Mouse (Mus musculus) limb, embryonic 11.5 days (tissue): ENCODE data around the gene Gm10135. TPM values are rescaled to one million over a fixed set of nuclear protein-coding genes. Genes with fewer than 3 reads are reported as not detected.
"Not testable (repeated sequence)": the region's sequence is repeated elsewhere in the genome, so short reads cannot be mapped to it uniquely, and the experiment has no call there.

Experiments
- ATAC-seq: fragments of 200-750 bp; cut with Nextera tagmentation; 2 replicates; pipeline ENCODE4 v1.8.0; 2017; ENCODE audit warnings: low read depth; ENCODE audit not compliant: insufficient number of reproducible peaks, low FRiP score, low TSS enrichment
- DNase-seq: peaks from one replicate; pipeline ENCODE4 v3.0.0-alpha.2; 2015; ENCODE audit warnings: low spot score
- H3K27ac ChIP-seq: fragments of 300-500 bp; sonication (generic); replicated peaks from 2 replicates; pipeline ENCODE4 v1.5.1; 2014; ENCODE audit warnings: low read depth, mild to moderate bottlenecking, low read length
- H3K27me3 ChIP-seq: fragments of 300-500 bp; sonication (generic); 2 replicates; pipeline ENCODE4 v1.6.1; 2014; ENCODE audit warnings: mild to moderate bottlenecking, low read length, mixed read lengths; ENCODE audit not compliant: control insufficient read depth, insufficient read depth
- H3K36me3 ChIP-seq: fragments of 300-500 bp; sonication (generic); 2 replicates; pipeline ENCODE4 v1.6.1; 2014; ENCODE audit warnings: mild to moderate bottlenecking, low read length, moderate library complexity, mixed read lengths; ENCODE audit not compliant: control insufficient read depth, insufficient read depth
- H3K4me1 ChIP-seq: fragments of 300-500 bp; sonication (generic); 2 replicates; pipeline ENCODE4 v1.6.1; 2014; ENCODE audit warnings: low read length, mixed read lengths; ENCODE audit not compliant: control insufficient read depth, insufficient read depth
- H3K4me2 ChIP-seq: fragments of 300-500 bp; sonication (generic); 2 replicates; pipeline ENCODE4 v1.6.1; 2014; ENCODE audit warnings: low read depth, mild to moderate bottlenecking, moderate library complexity; ENCODE audit not compliant: severe bottlenecking
- H3K4me3 ChIP-seq: fragments of 300-500 bp; sonication (generic); 2 replicates; pipeline ENCODE4 v1.5.1; 2014; ENCODE audit warnings: low read depth, low read length
- H3K9ac ChIP-seq: fragments of 300-500 bp; sonication (generic); 2 replicates; pipeline ENCODE4 v1.6.1; 2014; ENCODE audit warnings: mild to moderate bottlenecking, low read length
- H3K9me3 ChIP-seq: fragments of 300-500 bp; sonication (generic); 2 replicates; pipeline ENCODE4 v1.6.1; 2016; ENCODE audit warnings: low read length; ENCODE audit not compliant: control insufficient read depth
- WGBS: fragments of 180-500 bp; shearing (Covaris S2); extraction: QIAGEN DNeasy Blood & Tissue Kit; methylation state at CpG from one replicate; pipeline ENCODE4 v1.1.7; 2014; 5-methylcytosine and 5-hydroxymethylcytosine counted together
- polyA plus RNA-seq: library from polyadenylated mRNA; unstranded; fragments of >200 nt; fragmentation: Nextera tagmentation; extraction: Ambion mirVana; gene quantifications from 2 replicates; pipeline ENCODE4 v1.2.1, GENCODE M21; 2014

Gene Gm10135
- polyA plus RNA-seq, 1 experiment from 2014 or later, result not detected

DNA sequence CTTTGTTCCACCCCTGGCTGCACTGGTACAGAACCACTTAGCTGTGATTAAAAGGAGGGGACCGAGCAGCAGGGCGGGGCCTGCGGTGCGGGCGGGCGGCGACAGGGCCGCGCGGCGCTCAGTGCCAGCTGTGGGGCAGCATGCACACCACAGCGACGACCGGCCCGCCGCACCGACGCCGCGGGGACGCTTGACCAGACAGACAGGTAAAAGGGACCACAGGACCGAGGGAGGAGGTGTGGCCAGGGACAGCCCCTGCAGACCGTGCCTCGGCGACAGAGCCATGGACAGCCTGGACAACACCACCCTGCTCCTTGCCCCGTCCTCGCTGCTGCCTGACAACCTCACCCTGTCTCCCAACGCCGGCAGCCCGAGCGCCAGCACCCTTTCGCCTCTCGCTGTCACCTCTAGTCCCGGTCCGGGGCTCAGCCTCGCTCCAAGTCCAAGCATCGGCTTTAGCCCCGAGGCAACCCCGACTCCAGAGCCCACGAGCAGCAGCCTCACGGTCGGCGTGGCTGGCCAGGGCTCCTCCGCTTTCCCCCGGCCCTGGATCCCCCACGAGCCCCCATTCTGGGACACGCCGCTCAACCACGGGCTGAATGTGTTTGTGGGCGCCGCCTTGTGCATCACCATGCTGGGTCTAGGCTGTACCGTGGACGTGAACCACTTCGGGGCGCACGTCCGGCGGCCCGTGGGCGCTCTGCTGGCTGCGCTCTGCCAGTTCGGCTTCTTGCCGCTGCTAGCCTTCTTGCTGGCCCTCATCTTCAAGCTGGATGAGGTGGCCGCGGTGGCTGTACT, 32.5 kb upstream of the Gm10135 start, which contains the start of gene Slc10a4:
Slc10a4 (plus strand) TSS at position 100 of the 798 bp plus-strand sequence.
- Histone ChIP-seq H3K9ac (0 out of 2 replicates have a peak within 1 kb of the TSS, but pooled peaks have one; percentile 3), H3K4me1 (no peaks in the 10 kb centered on the region), H3K36me3 (no peaks in the 10 kb centered on the region), H3K9me3 (no peaks in the 10 kb centered on the region), H3K4me3 (peak within 1 kb of the TSS; percentile 28), H3K4me2 (peak within 1 kb of the TSS; percentile 66), H3K27ac (no peak within 1 kb of the TSS), H3K27me3 (peaks cover 20% of the 10 kb centered on the region)
- WGBS, result 7% methylated on average over 64 of the region's 65 CpGs
- ATAC-seq (peak; percentile 39; the same call in 1 of the 2 replicates), DNase-seq (peak; percentile 59)

- ATAC-seq (no peak), DNase-seq (no peak)
- H3K27me3 ChIP-seq, result peaks cover 20% of the 10 kb centered on the region
- no peaks in the 10 kb centered on the region for H3K4me1 ChIP-seq
- no peak overlapping the region for H3K4me2 ChIP-seq
- H3K9me3 ChIP-seq, result no peaks in the 10 kb centered on the region
- H3K9ac ChIP-seq, result no peak overlapping the region
- no peaks in the 10 kb centered on the region for H3K36me3 ChIP-seq
- H3K27ac ChIP-seq, result no peak overlapping the region
- no peak overlapping the region for H3K4me3 ChIP-seq
- WGBS, result 91% methylated on average over 5 of the region's 5 CpGs
Measured at GRCm38 (mm10) chr5:73004046-73004445, 29.5 kb upstream of the Gm10135 start.

- ATAC-seq, H3K4me2 ChIP-seq, H3K4me3 ChIP-seq, H3K36me3 ChIP-seq, H3K27ac ChIP-seq, H3K4me1 ChIP-seq, H3K9ac ChIP-seq, H3K9me3 ChIP-seq, DNase-seq, H3K27me3 ChIP-seq: not testable (repeated sequence)
- 83% methylated on average over 1 of the region's 1 CpGs for WGBS
Measured at GRCm38 (mm10) chr5:72998546-72998945, 24.0 kb upstream of the Gm10135 start.

DNA sequence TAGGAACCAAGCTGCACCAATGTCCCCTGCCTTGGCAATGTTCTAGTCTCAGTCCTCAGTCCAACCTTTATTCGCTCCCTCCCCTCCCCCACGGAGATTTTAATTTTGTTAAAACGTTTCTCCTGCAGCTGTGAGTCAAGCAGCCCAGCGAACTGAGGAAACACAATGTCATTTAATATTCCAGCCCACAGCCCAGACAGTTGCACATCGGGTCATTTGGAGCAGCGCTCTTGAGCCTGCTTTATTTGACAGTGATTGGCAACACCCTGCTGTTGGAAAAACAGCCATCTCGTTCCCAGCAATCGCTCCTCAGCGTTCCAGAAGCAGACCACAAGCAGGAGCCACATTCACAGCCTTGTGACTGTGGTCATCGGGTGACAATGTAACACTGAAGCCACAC, 20.9 kb upstream of the Gm10135 start:
- DNase-seq, result no peak
- no peak for ATAC-seq
- 46% methylated on average over 10 of the region's 10 CpGs for WGBS
- Histone ChIP-seq H3K9me3 (no peaks in the 10 kb centered on the region), H3K4me2 (no peak overlapping the region), H3K27me3 (no peaks in the 10 kb centered on the region), H3K9ac (no peak overlapping the region), H3K36me3 (no peaks in the 10 kb centered on the region), H3K4me1 (no peaks in the 10 kb centered on the region), H3K27ac (no peak overlapping the region), H3K4me3 (no peak overlapping the region)

GRCm38 (mm10) chr5:72994928-72995327, 20.4 kb upstream of the Gm10135 start:
- WGBS, result 76% methylated on average over 2 of the region's 2 CpGs
- Histone ChIP-seq H3K4me1 (no peaks in the 10 kb centered on the region), H3K4me3 (no peak overlapping the region), H3K27ac (no peak overlapping the region), H3K4me2 (no peak overlapping the region), H3K27me3 (no peaks in the 10 kb centered on the region), H3K9ac (no peak overlapping the region), H3K36me3 (no peaks in the 10 kb centered on the region), H3K9me3 (no peaks in the 10 kb centered on the region)
- DNase-seq (no peak), ATAC-seq (no peak)

DNA sequence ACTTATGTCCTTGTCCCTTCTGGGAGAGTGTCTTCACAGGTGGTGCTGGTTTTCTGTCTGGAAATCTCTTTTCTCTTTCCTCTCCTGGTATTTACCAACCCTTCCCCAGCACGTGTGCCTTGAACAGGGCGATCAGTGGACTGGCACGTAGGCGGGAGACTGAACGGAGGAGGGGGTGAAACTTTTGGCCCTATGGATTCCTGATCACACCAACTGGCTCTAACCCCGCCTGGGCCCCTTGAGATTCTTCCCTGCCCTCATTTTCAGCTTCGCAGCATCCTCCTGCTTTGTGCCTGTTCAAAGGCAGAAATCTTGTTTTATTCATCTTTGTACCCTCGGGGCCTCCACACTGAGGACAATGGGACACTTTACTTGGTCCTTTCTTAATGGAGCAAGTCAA, 19.9 kb upstream of the Gm10135 start:
- Histone ChIP-seq H3K4me2 (no peak overlapping the region), H3K4me3 (no peak overlapping the region), H3K4me1 (no peaks in the 10 kb centered on the region), H3K9me3 (no peaks in the 10 kb centered on the region), H3K36me3 (no peaks in the 10 kb centered on the region), H3K9ac (no peak overlapping the region), H3K27ac (no peak overlapping the region), H3K27me3 (no peaks in the 10 kb centered on the region)
- DNase-seq (no peak), ATAC-seq (no peak)
- WGBS, result 80% methylated on average over 8 of the region's 8 CpGs

GRCm38 (mm10) chr5:72992474-72992873, 18.0 kb upstream of the Gm10135 start:
- DNase-seq (no peak), ATAC-seq (no peak)
- no peak overlapping the region for H3K9ac ChIP-seq
- WGBS, result 88% methylated on average over 1 of the region's 1 CpGs
- H3K4me3 ChIP-seq, result no peak overlapping the region
- no peaks in the 10 kb centered on the region for H3K36me3 ChIP-seq
- H3K9me3 ChIP-seq, result no peaks in the 10 kb centered on the region
- no peaks in the 10 kb centered on the region for H3K4me1 ChIP-seq
- H3K27ac ChIP-seq, result no peak overlapping the region
- no peaks in the 10 kb centered on the region for H3K27me3 ChIP-seq
- H3K4me2 ChIP-seq, result no peak overlapping the region

DNA sequence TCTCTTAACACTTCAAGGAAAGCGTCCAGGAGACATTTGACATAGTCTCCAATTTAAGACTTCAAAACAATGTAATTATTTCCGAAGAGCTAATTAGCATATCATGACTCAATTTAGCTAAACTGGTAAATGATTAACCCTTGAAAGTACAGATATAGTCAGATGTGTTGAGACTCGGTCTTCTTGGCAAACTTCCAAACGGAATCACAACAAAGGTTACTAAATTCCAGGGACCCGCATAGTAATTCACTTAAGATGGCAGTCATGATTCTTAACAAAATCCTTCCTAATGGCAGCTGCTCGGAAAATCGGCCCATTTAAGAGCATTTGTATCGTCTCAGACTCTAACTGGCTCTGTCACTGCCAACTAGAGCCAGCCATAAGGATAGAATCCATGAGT, 15.3 kb upstream of the Gm10135 start:
- H3K4me3 ChIP-seq, result no peak overlapping the region
- WGBS, result 76% methylated on average over 8 of the region's 8 CpGs
- H3K27me3 ChIP-seq, result no peaks in the 10 kb centered on the region
- H3K27ac ChIP-seq, result no peak overlapping the region
- H3K4me1 ChIP-seq, result no peaks in the 10 kb centered on the region
- DNase-seq (no peak), ATAC-seq (no peak)
- no peaks in the 10 kb centered on the region for H3K36me3 ChIP-seq
- no peak overlapping the region for H3K4me2 ChIP-seq
- H3K9me3 ChIP-seq, result no peaks in the 10 kb centered on the region
- H3K9ac ChIP-seq, result no peak overlapping the region
